Mouse (Mus musculus): ENCODE measurements at regions not wholly inside any gene's neighbourhood (a gene's known extent, or its start where the extent isn't known, plus 50 kb on each side); places are given as distances from the start of the nearest gene placed in this dataset.

DNA sequence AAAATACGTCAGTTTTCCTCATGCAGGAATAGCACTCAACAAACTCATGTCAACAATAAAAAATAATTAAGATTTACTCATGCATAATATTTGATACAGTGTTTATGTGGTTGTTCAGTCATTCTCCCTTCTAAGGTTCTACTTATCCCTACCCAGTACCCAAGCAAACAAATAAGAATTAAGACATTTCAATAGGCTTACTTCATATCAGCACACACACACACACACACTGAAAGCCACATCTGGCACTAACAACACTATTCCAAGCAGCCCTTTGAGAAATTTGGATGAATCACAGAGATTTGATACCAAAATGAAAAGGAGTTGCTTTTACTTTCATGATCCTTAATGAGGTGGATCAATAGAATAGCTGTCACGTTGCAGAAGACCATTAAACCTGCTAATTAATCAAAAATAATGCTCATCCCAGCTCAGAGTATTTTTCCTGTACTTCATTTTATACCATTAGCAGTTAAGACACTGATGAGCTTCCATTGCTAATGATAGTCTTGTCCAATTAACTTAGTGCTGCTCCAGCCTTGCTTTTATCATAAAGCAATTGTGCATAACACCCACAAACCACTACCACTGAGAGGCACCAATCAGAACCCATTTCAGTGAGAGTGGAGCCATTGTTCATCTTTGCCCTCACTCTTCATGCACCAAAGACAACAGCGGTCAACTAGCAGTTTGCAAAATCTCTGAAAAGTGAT, 188.3 kb downstream of the Arl4a start:
- intact Hi-C loops (cut with DNase I) = no loop called here

DNA sequence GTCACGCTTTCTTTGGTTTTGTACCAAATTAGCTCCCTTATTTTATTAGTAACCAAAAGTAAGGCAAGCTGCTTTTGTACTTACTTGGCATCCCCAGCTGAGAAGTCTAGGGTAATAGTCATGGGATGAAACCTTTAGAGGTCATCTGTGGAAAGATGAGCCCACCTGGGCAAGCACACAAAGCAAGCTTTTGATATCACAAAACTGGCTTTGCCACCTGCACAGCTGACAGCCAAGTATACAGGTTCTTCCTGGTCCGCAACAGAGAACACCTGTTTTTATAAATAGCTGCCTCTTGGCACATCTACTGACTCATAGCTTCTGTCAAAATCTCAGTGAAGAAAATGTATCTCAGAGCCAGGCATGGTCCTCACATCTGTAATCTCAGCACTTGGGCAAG, 197.2 kb downstream of the Arl4a start:
- DNase-seq (ENCODE audit: low spot score) = no peak
- intact Hi-C loops (cut with DNase I) = no loop called here

More for the DNA sequence above, 188.3 kb downstream of the Arl4a start:
- DNase-seq (ENCODE audit: low spot score) = no peak

DNA sequence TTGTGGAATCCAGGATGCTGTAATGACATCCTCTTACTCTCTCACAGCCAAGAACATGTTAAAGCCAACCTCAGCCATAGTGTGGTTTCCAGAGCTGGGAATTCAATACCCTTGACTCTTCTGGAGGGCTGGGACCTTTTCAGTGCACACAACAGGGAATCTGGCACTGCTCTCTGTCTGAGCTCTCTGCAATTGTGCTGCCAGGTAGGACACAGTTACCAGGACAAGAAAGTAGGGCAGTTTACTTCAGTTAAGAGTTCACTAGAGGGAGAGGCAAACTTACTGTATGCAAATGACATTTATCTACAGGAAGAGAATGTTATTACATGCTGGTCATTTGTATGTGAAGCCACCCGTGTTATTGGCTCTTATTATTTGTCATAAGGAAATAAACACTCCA, 197.6 kb downstream of the Arl4a start:
- DNase-seq (ENCODE audit: low spot score) = no peak
- intact Hi-C loops (cut with DNase I) = no loop called here

DNA sequence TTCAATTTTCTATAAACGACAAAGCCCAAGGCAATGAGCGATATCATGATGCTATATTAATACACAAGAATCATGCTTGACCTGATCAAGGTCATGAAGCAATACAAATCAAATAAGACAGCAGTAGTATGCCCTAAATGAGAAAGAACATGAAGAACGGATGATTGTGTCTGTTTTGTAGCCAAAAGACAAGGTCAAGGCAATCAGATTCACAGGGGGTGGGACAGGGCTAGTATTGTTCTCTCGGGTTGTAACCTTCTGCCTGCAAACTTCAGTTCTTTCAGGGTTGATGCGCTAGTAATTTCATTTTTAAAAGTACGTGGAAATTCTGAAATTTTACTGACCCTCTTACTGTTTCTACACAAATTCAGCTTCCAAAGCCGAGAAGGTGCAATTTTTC, 206.7 kb downstream of the Arl4a start:
- intact Hi-C loops (cut with DNase I) = loop anchor here (10.0 kb wide), 1 partner anchor 204 kb away; the partner anchor contains the start of gene Arl4a

DNA sequence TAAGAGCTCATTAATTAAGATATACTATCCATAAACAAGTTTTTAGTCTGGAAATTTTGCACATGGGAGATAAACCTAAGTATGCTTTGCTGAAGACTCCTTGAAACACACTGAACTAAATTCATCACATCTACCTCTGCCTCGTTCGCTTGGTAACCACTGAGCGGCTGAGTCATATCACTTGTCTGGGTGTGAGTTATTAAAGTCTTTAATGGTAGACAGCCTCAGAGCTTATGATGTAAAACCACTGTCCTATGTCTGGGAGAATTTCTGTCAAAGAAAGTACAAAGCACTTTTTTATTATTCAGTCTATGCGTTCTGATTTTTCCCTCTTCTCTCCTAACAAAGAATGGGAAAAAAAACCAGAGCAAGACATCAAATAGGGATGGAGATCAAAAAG, 207.3 kb downstream of the Arl4a start:
- no peak for DNase-seq (ENCODE audit: low spot score)
- intact Hi-C loops (cut with DNase I) = loop anchor here (10.0 kb wide), 1 partner anchor 204 kb away; the partner anchor contains the start of gene Arl4a

More for the DNA sequence above, 206.7 kb downstream of the Arl4a start:
- no peak for DNase-seq (ENCODE audit: low spot score)

DNA sequence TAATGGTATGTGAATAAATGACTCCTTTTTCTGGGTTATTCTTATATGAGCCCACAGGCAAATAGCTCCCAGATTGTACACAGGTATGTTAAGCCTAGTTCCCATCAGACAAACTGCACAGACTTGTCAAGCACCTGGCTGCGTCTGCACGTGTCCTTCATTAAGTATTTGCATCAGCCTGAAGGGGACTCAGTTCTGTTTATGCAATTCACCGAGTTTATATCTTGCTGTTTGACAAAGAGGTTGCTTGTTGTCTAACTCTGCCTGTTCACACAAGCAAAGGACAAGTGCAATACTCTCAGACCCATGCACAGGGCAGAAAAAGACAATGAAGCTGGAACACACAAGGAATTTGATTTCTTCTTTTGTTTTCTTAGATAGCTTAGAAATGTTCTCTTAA, 215.2 kb downstream of the Arl4a start:
- DNase-seq (ENCODE audit: low spot score) = no peak
- intact Hi-C loops (cut with DNase I) = no loop called here

DNA sequence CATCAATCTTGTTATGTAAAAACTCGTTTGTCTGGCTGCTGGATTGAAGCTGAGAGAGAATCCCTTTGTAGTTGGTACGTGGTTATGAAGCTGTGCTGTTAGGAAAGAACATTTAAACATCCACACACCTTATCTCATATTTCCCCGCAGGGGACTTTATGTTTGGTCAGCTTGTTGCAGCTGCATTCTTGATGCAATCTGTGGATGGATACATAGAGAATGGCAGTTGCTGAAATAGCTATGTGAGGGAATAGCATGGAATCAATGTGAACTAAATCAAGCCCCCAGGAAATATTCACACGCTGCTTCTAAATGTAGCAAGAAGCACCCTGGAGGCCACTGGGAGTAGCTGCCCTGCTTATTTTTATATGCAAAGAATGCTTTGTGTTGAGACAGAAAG, 236.3 kb downstream of the Arl4a start:
- intact Hi-C loops (cut with DNase I) = no loop called here
- DNase-seq (ENCODE audit: low spot score) = no peak

DNA sequence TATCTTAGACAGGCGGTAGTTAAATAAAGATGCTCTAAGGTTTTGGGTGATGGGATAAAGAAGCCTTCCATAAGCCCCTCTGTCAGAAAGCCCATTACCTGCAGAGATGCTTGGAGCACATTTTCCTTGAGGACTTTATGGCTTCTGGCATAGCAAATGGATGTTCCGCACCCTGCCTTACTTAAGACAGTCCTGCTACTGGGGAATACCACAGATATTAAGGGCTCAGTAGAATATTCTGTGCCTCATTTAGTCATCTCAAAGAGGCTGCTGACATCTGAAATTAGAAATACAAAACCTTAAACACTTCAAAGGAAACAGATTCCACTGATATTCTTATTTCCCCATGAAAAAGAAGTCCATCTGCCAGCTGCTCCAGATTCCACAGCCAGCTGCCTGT, 240.0 kb downstream of the Arl4a start:
- no peak for DNase-seq (ENCODE audit: low spot score)
- intact Hi-C loops (cut with DNase I) = no loop called here

DNA sequence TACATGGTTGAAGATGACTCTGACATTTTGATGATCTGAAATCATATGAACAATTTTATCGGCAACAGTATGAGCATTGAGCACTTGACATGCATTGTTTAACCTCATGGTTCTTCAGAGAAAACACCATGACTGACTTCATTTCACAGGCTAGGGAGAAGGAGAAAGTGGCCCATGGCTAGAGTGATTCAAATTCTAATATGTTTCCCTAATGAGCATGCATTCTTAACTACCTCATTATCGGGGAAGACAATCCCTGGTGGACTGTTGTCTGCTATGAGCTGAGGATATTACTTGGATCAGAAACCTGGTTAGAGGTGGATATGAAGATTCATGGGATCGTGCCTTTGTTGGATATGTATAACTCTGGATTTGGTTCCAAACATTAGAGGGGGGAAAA, 240.9 kb downstream of the Arl4a start:
- intact Hi-C loops (cut with DNase I) = no loop called here
- DNase-seq (ENCODE audit: low spot score) = no peak

DNA sequence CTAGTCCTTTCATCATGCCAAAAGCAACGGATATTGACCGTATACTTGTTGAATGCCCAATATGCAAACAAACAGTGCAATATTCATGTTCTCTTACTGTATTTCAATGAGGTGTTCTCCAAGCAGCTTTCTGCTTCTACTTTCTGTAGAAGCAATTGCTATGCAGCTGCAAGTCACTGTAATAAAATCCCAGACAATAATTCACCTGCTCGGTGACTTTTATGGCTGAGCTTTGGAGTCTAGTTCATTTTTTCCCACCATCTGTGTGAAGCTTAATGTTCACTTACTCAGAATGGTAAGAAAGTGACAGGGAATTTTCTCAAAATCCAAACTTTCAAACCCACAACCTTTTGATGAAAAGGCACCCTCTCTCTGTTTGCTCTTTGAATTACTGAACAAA, 252.8 kb downstream of the Arl4a start:
- no peak for DNase-seq (ENCODE audit: low spot score)
- intact Hi-C loops (cut with DNase I) = no loop called here

DNA sequence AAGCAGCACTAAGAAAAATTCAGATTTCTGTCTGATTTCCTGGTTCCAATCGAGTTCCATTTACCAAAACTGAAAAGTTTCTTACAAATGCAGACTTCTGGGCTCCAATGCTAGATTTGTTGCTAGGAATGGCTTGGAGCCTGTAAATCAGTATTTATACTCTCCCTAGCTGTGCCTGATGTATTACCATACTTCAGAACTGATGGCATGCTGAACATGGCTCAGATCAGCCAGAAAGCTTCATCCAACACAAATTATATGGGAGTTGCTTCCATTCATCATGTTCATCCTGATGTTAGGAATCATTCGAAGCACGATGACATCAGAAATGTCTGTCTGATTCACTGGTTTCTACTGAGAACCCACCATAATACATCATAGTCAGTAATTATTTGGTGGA, 253.3 kb downstream of the Arl4a start:
- no peak for DNase-seq (ENCODE audit: low spot score)
- intact Hi-C loops (cut with DNase I) = no loop called here

DNA sequence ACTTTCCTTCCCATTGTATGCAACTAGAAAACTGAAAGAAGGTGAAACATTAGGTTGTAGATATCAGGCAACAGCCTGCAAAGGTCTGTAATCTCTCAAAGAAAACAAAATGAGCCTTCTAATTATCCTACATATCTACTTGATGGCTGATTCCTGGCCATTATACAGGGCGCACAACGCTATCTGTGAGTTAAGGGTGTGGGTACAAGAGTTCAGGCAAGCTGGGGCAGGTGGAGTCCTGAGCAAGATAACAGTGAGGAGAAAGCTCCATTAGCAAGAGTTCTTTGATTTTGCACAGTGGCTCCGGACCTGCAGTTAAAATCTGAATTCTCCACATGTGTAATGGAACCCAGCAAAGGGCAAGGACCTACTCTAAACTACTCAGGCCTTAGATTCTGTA, 261.7 kb downstream of the Arl4a start:
- DNase-seq (ENCODE audit: low spot score) = no peak
- intact Hi-C loops (cut with DNase I) = no loop called here

DNA sequence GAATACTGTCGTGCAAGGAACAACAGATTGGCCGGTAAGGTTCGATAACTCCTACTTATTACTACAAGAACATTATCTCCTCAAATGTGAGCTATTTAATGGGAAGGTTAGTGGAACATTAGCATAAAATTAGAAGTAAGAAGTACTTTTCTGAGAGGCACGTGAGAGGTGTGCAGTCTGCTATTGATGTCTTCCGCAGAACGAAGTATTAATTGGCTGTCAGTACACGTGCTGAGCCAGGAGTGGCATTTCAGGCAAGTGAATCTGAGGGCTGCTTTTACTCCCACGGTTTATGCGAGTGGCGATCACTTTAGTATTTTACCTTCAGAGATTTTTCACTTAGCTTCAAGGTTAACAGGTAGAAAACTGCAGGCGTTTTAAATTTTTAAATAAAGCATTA, 270.8 kb downstream of the Arl4a start:
- intact Hi-C loops (cut with DNase I) = no loop called here
- no peak for DNase-seq (ENCODE audit: low spot score)

DNA sequence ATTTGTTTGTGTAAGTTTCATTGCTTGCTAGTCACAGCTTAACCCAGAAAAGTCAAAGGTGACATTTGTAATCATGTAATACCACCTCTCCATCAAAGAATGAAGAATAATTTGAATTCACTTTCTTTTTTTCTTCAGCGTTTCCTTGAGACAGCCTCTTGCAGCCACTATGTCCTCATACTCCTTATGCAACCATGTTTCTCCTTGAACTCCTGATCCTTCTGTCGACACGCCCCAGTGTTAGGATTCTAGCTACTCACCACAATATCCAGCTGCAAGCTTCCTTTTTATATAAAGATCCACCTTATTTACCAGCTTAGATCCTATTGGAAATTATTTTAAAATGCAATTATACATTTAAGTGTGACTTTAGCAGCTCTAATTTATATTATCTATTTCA, 274.3 kb downstream of the Arl4a start:
- intact Hi-C loops (cut with DNase I) = no loop called here
- no peak for DNase-seq (ENCODE audit: low spot score)

DNA sequence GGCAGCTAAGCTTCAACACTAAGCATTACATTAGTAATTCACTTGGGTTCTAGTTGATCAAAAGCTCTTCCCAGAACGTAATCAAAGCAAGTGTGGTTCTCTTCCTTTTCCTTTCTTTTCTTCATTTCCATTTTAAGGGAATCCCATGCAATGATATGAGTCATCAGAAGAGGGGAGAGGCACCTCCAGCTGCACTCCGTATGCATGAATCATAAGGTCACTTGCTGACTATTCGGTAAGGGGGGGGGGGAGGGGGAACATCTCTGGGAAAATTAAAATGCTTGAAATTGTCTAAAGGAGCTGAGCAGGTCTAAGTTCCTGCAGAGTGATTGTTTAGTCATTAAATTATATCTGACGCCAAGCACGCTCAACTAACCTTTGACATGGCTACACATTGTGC, 275.9 kb downstream of the Arl4a start:
- no peak for DNase-seq (ENCODE audit: low spot score)
- intact Hi-C loops (cut with DNase I) = no loop called here

DNA sequence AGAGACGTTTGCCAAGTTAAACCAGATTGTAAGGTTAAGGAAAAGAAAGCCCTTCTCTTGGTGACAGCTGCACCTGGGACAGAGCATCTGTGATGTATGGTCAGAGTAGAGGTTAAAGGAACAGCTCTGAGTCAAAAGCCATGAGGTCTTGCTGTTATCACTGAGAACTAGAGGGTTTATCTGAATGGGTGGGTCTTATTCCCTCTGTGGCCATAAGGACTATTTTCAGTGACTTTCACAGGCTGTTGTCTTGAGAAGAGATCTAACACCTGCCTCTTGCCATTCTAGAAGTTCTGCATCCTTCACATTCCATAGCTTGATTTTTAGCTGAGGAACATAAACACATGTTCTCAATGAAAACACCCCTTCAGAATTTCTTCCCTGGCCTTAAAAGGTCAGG, 276.5 kb downstream of the Arl4a start:
- no peak for DNase-seq (ENCODE audit: low spot score)
- intact Hi-C loops (cut with DNase I) = no loop called here

DNA sequence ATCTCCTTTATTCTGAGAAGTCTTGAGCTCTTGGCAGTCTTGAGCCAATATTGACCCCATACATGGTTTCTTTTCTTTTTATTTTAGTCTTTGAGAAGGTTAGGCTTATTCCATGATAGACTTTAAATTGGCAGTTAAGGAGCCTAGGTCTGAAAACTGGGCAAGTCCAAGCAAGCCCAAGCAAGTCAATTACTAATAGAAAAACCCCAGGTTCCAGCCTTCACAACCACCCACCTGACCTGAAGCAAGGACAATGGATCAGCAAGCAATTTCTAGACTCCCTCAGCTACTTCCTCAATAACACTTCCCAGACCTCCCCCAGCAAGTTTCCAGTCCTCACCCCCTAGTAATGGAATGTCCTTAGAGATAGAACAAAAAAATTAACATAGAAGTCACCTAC, 279.9 kb downstream of the Arl4a start:
- DNase-seq (ENCODE audit: low spot score) = no peak
- intact Hi-C loops (cut with DNase I) = no loop called here

DNA sequence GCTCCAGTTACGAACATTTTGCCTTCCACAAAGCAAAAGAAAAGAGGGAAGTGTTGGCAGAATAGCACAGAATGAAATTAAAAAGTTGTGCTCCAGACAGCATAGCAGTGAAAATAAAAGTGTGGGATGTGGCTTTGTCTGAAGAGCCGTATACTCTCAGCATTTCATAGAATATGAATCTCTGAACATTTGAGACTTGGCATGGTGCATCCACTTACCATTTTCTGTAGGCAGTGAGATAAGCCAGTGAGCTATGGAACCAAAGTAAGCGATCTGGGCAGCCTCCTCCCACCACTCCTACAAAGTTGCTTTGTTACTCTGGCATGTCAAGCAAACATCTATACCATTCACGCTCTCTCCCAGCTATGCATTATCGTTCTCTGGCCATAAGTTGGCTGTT, 286.0 kb downstream of the Arl4a start:
- intact Hi-C loops (cut with DNase I) = no loop called here
- DNase-seq (ENCODE audit: low spot score) = no peak

DNA sequence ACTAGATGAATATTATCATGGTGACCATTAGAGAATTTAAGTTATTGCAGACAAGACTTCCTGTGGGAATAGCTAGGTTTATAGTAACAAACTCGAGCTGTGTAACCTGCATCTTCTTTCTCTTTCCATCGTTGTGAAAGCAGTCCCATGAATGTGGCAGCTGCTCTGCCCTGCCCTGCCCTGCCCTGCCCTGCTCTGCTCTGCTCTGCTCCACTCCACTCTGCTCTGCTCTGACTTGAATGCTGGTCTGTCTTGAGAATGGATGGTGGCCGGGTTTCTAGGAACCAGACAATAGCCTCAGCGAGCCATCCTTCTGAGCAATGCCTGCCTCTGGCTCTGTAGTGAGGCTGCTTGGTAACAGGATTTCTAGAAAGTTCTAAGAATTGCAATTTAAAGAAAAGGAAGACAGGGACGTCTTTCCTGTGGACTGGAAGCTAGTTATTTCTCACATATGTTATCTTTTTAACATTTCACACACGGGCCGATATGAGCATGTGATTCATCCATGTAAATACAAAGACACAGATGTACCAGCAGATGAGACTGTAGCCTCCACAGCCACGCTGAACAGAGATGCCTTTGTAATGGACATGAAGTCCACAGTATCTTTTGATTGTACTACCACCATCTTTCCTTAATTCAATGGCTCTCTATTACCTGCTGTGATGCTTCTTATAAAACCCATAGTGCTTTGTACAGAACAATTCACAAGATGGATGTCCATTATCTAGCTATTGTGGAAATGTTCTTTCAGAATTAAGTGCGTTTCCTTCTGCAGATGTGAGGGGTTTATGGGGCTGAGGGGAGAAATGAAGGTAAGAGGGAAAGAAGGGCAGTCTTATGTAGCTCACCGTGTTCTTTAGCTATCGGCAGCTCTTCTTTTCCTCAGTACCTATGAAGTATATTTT, 295.4 kb downstream of the Arl4a start:
- intact Hi-C loops (cut with DNase I) = no loop called here
- DNase-seq (ENCODE audit: low spot score) = no peak

DNA sequence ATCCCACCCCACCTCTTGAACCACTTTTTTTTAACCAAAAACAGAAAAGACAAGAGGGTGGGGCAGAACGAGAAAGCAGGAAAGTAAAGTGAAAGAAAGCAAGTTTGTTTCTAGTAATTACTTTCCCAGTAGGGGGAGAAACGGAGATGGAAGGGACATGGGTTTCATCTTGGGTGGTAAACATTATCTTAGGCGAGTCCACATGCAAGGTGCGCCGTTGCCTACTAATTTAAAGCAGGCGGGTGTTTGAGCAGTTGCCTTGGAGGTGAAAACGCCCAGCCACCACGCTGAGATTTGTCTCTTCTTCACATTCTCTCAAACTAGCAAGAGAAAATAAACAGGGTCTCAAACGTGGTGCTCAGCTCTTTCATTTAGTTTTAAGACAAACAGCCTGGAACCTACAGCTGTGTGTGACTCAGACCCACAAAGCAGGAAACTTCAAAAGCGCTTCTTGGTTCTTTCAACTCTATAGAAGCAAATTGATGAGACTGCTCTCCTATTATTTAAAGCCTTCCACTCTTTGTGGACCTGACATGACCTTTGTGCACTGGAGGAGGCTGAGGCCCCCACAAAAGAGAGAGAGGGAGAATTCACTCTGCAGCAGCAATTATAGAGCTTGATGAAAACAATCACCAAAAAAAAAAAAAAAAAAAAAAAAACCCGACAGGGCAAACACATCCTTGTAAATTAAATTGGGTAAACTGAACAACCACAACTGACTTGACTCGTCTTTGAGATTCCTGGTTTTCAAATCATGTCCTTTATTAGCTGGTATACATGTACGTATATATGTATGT, 296.6 kb downstream of the Arl4a start:
- intact Hi-C loops (cut with DNase I) = no loop called here

DNA sequence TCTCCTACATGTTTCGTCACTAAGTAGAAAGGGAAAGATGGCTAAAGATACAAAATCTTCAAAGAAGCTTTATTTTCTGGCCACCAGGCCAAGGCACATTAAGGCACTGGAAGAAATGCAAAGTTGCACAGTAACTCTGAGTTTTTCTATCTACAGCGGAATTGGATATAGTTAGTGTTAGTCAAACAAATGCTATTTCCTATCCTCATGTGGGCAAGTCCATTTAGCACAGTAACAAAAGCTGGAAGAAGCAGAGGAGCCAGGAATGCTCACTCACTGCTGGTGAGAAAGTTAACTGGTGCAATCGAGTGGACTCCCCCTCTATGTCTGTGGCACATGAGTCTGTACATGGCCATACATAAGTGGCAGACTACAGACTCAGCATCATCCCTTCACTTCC, 300.9 kb downstream of the Arl4a start:
- DNase-seq (ENCODE audit: low spot score) = no peak
- intact Hi-C loops (cut with DNase I) = no loop called here

More for the DNA sequence above, 296.6 kb downstream of the Arl4a start:
- DNase-seq (ENCODE audit: low spot score) = no peak

Measured in heart, postnatal 25 days (tissue).